Mouse (Mus musculus): ENCODE measurements around the gene Stag3. TPM values are rescaled to one million over a fixed set of nuclear protein-coding genes. Genes with fewer than 3 reads are reported as not detected.
A peak's percentile ranks its signal among the peaks of the same experiment; 100 is the strongest.

Gene Stag3
- polyA plus RNA-seq, 1 experiment from 2014 or later = 1.7 TPM

DNA sequence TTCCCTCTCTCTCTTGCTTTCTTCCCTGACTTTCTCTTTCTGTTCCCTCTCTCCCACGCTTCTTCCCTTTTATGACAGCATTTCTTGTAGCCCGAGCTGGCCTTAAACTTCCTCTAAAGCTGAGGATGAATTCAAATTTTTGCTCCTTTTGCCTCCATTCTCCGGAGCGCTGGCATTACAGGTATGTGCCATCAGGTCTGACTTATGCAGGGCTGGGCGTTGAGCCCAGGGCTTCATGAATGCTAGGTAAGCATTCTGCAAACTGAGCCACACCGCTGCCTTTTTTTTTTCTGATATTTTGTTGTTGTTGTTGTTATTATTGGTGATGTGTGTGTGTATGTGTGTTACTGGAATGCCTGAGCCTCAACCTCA, 15.8 kb upstream of the Stag3 start:
- no peak for DNase-seq (ENCODE audit: low spot score)
- Histone ChIP-seq H3K4me1 (replicated peaks; ENCODE audit: insufficient read depth, low read length) (peaks cover 12% of the 10 kb centered on the region), H3K9ac (ENCODE audit: low read depth, low read length) (peak overlapping the region; percentile 93; the same call in 1 of the 2 replicates), H3K27ac (peak overlapping the region; percentile 5; the same call in 1 of the 2 replicates), H3K4me2 (ENCODE audit: low read length) (peak overlapping the region; percentile 95), H3K27me3 (ENCODE audit: insufficient read depth, low read length) (no peaks in the 10 kb centered on the region), H3K36me3 (ENCODE audit: insufficient read depth, low read length) (peaks cover 24% of the 10 kb centered on the region), H3K4me3 (replicated peaks; ENCODE audit: low read depth, low read length) (peak overlapping the region; percentile 85), H3K9me3 (replicated peaks; ENCODE audit: low read length) (no peaks in the 10 kb centered on the region)
- ATAC-seq (replicated peaks; ENCODE audit: low FRiP score, low read depth) = no peak
- TF ChIP-seq CTCF (IDR thresholded peaks at IDR 0.05; ENCODE audit: low read depth) = no peak
- WGBS = 12% methylated on average over 6 of the region's 6 CpGs

DNA sequence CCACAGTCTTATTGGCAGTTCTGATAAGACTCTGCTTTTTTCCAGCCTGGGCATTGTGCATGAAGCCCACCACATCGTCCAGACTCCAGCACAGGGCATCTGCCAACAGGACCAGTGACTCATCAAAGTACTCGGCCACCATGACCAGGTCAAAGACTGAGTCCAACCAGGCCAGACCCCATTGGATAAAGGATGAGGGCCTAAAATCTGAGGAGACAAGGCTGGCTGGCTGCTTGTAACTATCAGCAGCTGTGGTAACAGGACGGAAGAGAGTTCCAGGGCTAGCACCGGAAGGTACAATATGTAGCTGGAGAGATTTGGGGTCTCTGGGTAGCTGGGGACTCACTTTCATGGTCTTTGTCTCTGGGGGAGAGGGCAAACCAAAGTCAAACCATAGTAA, 14.3 kb upstream of the Stag3 start:
- no peak for DNase-seq (ENCODE audit: low spot score)
- ATAC-seq (replicated peaks; ENCODE audit: low FRiP score, low read depth) = no peak
- TF ChIP-seq CTCF (IDR thresholded peaks at IDR 0.05; ENCODE audit: low read depth) = no peak
- peaks cover 9% of the 10 kb centered on the region; the same call in 1 of the 2 replicates for H3K36me3 ChIP-seq (ENCODE audit: insufficient read depth, low read length)
- H3K9me3 ChIP-seq (replicated peaks; ENCODE audit: low read length) = no peaks in the 10 kb centered on the region
- H3K4me3 ChIP-seq (replicated peaks; ENCODE audit: low read depth, low read length) = no peak overlapping the region
- no peaks in the 10 kb centered on the region for H3K27me3 ChIP-seq (ENCODE audit: insufficient read depth, low read length)
- 94% methylated on average over 4 of the region's 4 CpGs for WGBS
- no peak overlapping the region for H3K9ac ChIP-seq (ENCODE audit: low read depth, low read length)
- no peak overlapping the region for H3K4me2 ChIP-seq (ENCODE audit: low read length)
- H3K27ac ChIP-seq = no peak overlapping the region
- peaks cover 12% of the 10 kb centered on the region for H3K4me1 ChIP-seq (replicated peaks; ENCODE audit: insufficient read depth, low read length)

DNA sequence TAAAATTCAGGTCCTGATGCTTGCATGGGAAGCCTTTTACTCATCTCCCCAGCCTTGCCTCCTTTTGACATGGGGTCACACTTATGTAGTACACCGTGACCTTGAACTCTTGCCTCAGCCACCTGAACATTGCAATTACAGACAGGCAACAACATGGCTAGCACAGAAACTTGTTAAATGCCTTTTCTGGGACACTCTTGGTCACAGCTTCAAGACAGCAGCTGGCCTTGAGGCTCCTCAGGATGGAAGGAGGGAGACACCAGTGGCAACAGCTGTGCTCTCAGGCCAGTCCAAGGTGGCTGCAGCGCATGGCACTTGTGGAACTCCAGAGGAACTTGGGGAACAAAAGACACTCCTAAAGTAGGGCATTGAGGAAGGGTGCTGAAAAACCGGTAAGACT, 12.9 kb upstream of the Stag3 start:
- Histone ChIP-seq H3K9me3 (replicated peaks; ENCODE audit: low read length) (no peaks in the 10 kb centered on the region), H3K4me2 (ENCODE audit: low read length) (no peak overlapping the region), H3K27me3 (ENCODE audit: insufficient read depth, low read length) (no peaks in the 10 kb centered on the region), H3K9ac (ENCODE audit: low read depth, low read length) (no peak overlapping the region), H3K27ac (no peak overlapping the region), H3K4me1 (replicated peaks; ENCODE audit: insufficient read depth, low read length) (peaks cover 12% of the 10 kb centered on the region), H3K36me3 (ENCODE audit: insufficient read depth, low read length) (peaks cover 6% of the 10 kb centered on the region; the same call in 1 of the 2 replicates), H3K4me3 (replicated peaks; ENCODE audit: low read depth, low read length) (no peak overlapping the region)
- ATAC-seq (replicated peaks; ENCODE audit: low FRiP score, low read depth) = no peak
- DNase-seq (ENCODE audit: low spot score) = no peak
- no peak for TF ChIP-seq CTCF (IDR thresholded peaks at IDR 0.05; ENCODE audit: low read depth)
- WGBS = 92% methylated on average over 3 of the region's 3 CpGs

DNA sequence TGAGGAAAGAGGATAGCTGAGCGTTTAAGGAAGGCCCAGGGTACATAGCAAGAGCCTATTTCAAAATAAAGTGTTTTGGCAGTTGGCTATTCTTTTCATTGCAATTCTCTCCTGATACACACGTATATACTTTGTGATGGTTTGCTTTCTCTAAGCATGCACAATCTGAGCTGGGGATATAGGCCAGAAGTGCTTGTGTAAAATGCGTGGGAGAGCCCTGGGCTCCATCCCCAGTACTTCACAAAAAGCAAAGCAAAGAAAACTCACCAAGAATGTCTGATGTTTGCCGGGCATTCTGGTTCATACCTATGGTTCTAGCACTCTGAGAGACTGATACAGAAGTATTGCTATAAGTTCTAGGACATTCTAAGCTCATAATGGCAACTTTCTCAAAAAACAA, 11.1 kb upstream of the Stag3 start:
- Histone ChIP-seq H3K36me3 (ENCODE audit: insufficient read depth, low read length) (peaks cover 6% of the 10 kb centered on the region; the same call in 1 of the 2 replicates), H3K4me2 (ENCODE audit: low read length) (no peak overlapping the region), H3K9me3 (replicated peaks; ENCODE audit: low read length) (no peaks in the 10 kb centered on the region), H3K4me3 (replicated peaks; ENCODE audit: low read depth, low read length) (no peak overlapping the region), H3K4me1 (replicated peaks; ENCODE audit: insufficient read depth, low read length) (no peaks in the 10 kb centered on the region), H3K27me3 (ENCODE audit: insufficient read depth, low read length) (no peaks in the 10 kb centered on the region), H3K9ac (ENCODE audit: low read depth, low read length) (no peak overlapping the region), H3K27ac (no peak overlapping the region)
- no peak for ATAC-seq (replicated peaks; ENCODE audit: low FRiP score, low read depth)
- 76% methylated on average over 4 of the region's 4 CpGs for WGBS
- no peak for DNase-seq (ENCODE audit: low spot score)
- no peak for TF ChIP-seq CTCF (IDR thresholded peaks at IDR 0.05; ENCODE audit: low read depth)

DNA sequence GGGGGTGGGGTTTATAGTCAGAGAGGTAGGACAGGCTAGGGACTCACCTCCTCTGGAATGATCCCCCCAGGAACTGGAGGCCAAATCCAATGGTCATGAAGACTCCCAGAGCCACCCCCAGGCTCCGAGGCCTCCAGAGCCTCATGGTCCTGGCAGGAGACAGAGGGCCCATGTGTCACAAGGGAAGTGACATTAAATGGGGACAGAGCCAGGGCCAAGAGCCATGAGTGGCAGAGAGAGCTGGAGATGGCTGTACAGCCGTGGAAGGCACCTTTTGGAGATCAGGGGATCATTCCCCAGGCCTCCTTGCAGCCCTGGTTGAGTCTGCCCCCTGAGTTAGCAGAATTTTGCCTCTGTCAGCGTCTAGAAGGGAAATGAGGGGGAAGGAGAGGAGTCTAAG, 8.8 kb upstream of the Stag3 start:
- no peak overlapping the region for H3K9ac ChIP-seq (ENCODE audit: low read depth, low read length)
- no peak for TF ChIP-seq CTCF (IDR thresholded peaks at IDR 0.05; ENCODE audit: low read depth)
- H3K27ac ChIP-seq = no peak overlapping the region
- WGBS = 52% methylated on average over 3 of the region's 3 CpGs
- H3K36me3 ChIP-seq (ENCODE audit: insufficient read depth, low read length) = peaks cover under 1% of the 10 kb centered on the region; the same call in 1 of the 2 replicates
- H3K4me2 ChIP-seq (ENCODE audit: low read length) = no peak overlapping the region
- H3K4me3 ChIP-seq (replicated peaks; ENCODE audit: low read depth, low read length) = no peak overlapping the region
- DNase-seq (ENCODE audit: low spot score) = no peak
- 0 out of 2 replicates have a peak, but pooled peaks cover 5% of the 10 kb centered on the region for H3K4me1 ChIP-seq (replicated peaks; ENCODE audit: insufficient read depth, low read length)
- H3K9me3 ChIP-seq (replicated peaks; ENCODE audit: low read length) = no peaks in the 10 kb centered on the region
- no peaks in the 10 kb centered on the region for H3K27me3 ChIP-seq (ENCODE audit: insufficient read depth, low read length)
- ATAC-seq (replicated peaks; ENCODE audit: low FRiP score, low read depth) = no peak

DNA sequence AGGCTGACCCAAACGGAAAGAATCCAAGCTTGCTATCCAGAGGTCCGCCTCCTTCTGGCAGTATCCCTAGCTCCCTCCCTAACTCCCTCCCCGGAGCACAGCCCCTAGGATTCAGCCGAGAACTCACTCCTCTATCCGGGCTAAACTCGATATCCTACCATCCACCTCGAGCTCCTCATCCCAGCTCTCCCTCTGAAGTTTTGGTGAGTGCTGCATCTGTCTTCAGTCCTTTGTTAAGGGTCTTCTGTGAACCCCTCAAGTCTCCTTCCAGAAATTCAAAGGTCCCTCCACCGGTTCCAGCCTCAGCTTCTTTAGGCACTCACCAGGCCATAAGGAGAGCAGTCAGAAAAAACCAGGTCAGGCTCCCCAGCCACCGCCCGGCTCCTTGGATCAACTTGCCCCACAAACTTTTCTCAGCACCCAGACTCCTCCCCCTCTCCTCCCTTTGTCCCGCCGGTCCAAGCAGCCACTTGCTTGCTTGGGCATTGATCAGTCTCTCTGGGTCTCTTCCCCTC, 7.6 kb upstream of the Stag3 start, which contains the start of gene Gal3st4:
Gene Gal3st4 (minus strand): TSS at position 432 of the 515 bp plus-strand sequence.
- 2% methylated on average over 12 of the region's 12 CpGs for WGBS
- peak within 1 kb of the TSS; percentile 48 for H3K4me2 ChIP-seq (ENCODE audit: low read length)
- H3K4me1 ChIP-seq (replicated peaks; ENCODE audit: insufficient read depth, low read length) = 0 out of 2 replicates have a peak, but pooled peaks cover 5% of the 10 kb centered on the region
- H3K9ac ChIP-seq (ENCODE audit: low read depth, low read length) = peak within 1 kb of the TSS; percentile 31; the same call in 1 of the 2 replicates
- no peaks in the 10 kb centered on the region for H3K9me3 ChIP-seq (replicated peaks; ENCODE audit: low read length)
- ATAC-seq (replicated peaks; ENCODE audit: low FRiP score, low read depth) (no peak), DNase-seq (ENCODE audit: low spot score) (peak; percentile 63)
- no peaks in the 10 kb centered on the region for H3K27me3 ChIP-seq (ENCODE audit: insufficient read depth, low read length)
- 0 out of 2 replicates have a peak, but pooled peaks cover 1% of the 10 kb centered on the region for H3K36me3 ChIP-seq (ENCODE audit: insufficient read depth, low read length)
- H3K27ac ChIP-seq = no peak within 1 kb of the TSS; the same call in none of the 2 replicates
- TF ChIP-seq CTCF (IDR thresholded peaks at IDR 0.05; ENCODE audit: low read depth) = peak; percentile 31; the same call in 1 of the 2 replicates
- H3K4me3 ChIP-seq (replicated peaks; ENCODE audit: low read depth, low read length) = peak within 1 kb of the TSS; percentile 7; the same call in 1 of the 2 replicates

Measured in kidney, postnatal 0 days (tissue).